Mouse (Mus musculus): ENCODE data around the gene Sit1.

- peak; percentile 67 for TF ChIP-seq CTCF (IDR thresholded peaks at IDR 0.05; ENCODE audit: low read depth, low read length)
- TF ChIP-seq POLR2A (IDR thresholded peaks at IDR 0.05; ENCODE audit: insufficient read depth, low read length), result no peak
- no peak for TF ChIP-seq EP300 (IDR thresholded peaks at IDR 0.05; ENCODE audit: insufficient read depth, low read depth, low read length)
These were observed 47.0 kb upstream of the Sit1 start for GRCm38 (mm10) chr4:43530581-43530980.
